Mouse (Mus musculus) brain, adult 10 weeks (tissue): ENCODE data around the gene Zfp276. TPM values are rescaled to one million over a fixed set of nuclear protein-coding genes. Genes with fewer than 3 reads are reported as not detected.

Source experiments
- polyA plus RNA-seq: library from polyadenylated mRNA; stranded (reverse); fragments of 350-450 nt; fragmentation: Illumina TruSeq; extraction: RNeasy Lipid Tissue Mini Kit (QIAGEN cat#74804); gene quantifications from one replicate; pipeline ENCODE4 v1.2.3, GENCODE M21; 2015; ENCODE audit warnings: low read depth, low replicate concordance

Gene Zfp276
- 15.7 TPM for polyA plus RNA-seq

DNA sequence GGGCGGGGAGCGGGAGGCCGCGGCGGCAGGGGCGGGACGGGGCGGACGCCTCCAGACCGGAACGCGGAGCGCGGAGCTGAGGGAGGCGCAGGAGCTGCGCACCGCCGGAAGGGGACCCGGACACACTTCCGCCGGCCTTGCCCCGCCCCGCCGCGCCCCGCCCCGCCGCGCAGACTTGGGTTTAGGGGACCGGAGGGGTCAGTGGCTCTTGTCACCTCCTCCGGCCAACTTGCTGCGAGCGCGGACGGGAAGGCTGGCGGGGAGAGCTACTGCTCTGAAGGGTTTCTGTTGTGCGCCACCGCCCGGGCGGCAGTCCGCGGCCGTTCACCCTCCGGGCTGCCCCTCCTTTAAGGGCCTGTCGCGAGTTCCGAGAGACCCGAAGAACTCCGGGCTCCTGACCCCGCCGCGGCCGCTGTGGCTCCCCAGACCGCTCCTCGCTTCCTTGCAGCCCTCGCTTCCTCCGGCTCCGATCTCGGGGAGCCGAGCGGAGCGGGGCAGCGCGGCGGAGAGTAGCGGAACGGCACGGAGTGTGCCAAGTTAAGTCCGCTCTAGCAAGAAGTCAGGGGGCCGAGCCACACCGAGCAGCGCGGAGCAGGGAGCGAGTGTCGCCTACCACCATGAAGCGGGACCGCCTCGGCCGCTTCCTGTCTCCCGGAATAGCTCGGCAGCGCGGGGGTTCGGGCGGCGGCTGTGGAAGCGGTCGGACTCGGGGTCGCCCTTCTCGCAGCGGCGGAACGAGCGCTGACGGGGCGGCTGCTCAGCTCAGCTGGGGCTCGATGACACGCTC, at the start of gene Zfp276, which contains the start of gene Vps9d1:
Gene Zfp276 (plus strand): TSS at position 97 of the 787 bp plus-strand sequence.
Gene Vps9d1 (minus strand): TSS at position 250 of the 787 bp plus-strand sequence.

DNA sequence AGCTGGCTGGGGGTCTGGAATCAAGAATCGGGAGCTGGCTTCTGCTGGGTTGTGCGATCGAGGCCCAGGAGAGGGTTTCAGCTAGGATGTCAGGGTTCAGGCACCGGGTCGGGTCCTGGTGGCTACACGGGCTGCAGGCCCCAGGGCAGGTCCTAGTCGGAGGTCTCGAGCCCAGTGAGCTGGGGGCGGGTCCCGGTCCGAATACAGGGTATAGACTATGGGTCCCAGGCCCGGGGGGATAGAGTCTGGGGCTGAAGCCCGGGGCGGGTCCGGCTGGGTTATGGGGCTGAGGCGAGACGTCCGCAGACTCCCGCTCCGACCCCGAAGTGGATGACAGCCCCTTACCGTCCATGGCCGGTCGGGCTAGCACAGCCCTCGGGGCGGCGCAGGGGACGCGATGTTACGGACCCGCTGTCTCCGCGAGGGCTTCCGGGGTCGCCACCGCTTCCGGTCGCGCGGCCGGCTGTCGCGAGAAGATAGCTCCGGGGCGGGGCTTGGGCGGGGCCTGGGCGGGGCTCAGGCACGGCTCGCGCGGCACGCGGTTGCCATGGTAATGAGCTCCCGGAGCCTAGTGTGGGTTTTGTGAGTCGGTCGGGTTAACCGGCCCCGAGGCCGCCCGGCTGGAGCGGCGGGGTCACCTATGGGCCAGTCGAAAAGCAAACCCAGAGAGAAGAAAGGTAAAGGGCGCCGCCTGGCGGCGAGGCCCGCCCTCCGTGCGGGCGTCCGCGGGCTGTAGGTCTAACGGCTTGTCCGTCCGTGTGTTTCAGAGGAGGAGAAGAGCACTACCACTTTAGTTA, 41.5 kb upstream of the Zfp276 start, which contains the start of the genes Chmp1a and Spata33:
Gene Chmp1a (minus strand): TSS at position 443 of the 797 bp plus-strand sequence.
Gene Spata33 (plus strand): TSS at position 512 of the 797 bp plus-strand sequence.

DNA sequence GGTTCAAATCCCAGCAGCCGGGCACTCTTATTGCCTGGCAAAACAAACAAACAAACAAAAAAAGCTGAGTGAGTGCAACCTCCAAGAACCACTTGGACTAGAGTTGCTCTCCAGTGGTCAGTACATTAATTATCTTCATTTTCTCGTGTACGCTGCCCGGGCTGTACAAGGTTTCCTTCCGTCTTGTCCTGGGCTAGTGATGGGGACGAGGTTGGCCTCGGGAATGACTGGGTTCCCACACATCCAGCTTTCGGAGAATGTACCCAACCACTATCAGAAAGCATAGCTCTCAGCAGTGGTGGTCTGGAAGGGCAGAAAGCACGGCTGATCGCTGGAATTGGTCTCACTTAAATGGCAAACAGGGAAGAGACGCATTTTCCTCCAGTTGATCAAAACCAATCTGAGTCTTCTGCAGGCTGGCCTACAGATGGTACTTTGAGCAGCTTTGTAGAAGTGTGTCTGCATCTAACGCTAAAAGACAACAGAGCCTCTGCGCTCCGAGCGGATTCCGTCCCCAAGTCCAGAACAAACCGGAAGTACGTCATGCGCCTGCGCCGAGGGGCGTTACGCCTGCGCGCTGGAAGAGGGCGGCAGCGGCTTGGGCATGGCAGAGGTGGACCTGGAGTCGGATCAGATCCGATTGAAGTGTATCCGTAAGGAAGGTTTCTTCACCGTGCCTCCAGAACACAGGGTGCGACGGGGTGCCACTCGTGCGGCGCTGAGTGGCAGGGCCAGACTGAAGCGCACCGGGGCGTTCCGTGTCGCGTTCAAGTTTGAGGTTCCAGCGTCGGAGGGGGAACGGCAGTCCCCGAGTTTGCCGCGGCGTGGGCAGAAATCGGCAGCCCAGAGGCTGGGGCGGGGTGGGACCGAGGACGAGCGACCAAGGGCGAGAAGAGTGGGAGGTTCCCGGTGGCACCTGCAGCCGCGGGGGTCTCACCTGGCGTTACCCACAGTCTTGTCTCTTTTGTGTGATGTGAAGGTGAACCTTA, 29.4 kb upstream of the Zfp276 start, which contains the start of gene Cdk10:
Gene Cdk10 (plus strand): TSS at position 565 of the 989 bp plus-strand sequence.

DNA sequence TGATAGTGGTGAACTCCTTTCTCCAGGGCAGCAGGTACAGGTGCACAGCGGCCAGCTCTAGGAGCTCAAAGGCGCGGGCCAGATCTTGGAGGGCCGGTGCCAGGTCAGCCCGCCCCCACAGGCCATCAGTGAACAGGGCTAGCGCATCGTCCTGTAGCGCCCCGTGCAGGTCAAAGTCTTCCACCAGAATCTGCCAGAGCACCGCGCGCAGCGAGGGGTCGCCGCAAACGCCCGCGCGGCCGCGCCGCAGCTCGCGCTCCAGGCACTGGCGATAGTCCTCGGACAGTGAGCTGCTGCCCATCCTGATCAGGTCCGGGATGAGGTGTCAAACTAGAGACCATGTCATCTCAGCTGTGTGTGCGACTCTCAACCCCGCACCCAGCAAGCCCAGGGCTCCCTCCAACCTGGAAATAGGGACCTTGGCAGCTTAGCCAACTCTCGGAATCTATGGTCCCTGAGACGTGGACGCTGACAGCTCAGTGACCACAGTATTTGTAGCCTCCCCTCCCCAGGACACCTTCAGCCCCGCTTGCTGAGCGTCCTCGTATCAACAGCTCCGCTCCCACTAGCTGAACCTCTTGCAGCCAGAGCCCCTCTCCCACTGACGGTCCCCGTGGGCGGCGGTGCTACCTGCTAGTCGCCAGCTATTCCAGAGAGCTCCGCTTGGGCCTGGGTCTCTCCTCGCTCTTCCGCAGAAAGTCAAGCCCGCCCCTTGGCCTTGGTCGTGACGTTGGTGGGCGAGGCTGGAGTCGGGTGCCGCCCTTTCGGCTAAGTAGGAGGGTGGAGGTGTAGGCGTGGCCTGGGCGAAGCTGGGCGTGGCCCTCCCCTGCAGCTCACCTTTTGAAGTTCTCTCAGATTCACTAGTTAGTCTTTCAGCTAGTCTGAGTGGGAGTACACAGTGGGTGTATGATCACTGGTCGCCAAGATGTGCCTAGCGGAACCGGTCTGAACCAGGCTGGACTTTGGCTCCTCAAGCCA, 18.2 kb upstream of the Zfp276 start, which contains the start of gene Spata2l:
Gene Spata2l (minus strand): TSS at position 714 of the 978 bp plus-strand sequence.

DNA sequence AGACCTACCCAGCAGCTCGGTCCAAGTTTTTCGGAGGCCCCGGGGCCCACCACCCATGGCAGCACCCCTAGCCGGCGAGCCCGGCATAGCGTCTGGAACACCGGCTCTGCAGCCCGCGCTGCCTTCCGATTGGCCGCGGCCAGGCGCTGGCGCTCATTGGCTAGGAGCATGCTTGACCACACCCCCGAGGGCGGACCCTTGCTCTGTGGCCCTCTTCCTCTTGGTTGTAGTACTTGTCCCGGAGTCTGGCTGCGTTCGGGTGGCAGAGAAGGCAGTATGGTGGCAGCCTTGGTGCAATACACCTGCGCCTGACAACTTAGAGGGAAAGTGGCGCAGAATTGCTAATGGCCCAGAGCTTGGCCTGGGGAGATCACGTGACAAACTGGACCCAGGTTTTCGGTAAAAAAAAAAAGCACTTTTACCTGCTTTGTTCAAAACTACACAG, 64.5 kb downstream of the Zfp276 start, which contains the start of gene Fanca:
Gene Fanca (minus strand): TSS at position 110 of the 445 bp plus-strand sequence.

Other genes with a start within 250 kb of the Zfp276 start
- gene Ankrd11, start 211.9 kb upstream of the Zfp276 start, polyA plus RNA-seq: 87.1 TPM
- 54.6 TPM for gene Spg7, start 191.3 kb upstream of the Zfp276 start, polyA plus RNA-seq
- 765 TPM for gene Rpl13, start 151.8 kb upstream of the Zfp276 start, polyA plus RNA-seq
- gene Cpne7, start 136.8 kb upstream of the Zfp276 start, polyA plus RNA-seq: 68.1 TPM
- gene Sult5a1, start 95.9 kb upstream of the Zfp276 start, polyA plus RNA-seq: 0.31 TPM
- gene Dpep1, start 68.0 kb upstream of the Zfp276 start, polyA plus RNA-seq: 0.67 TPM
- gene Chmp1a, start 41.4 kb upstream of the Zfp276 start, polyA plus RNA-seq: 109 TPM
- 7.8 TPM for gene Spata33, start 41.4 kb upstream of the Zfp276 start, polyA plus RNA-seq
- 98.4 TPM for gene Cdk10, start 29.4 kb upstream of the Zfp276 start, polyA plus RNA-seq
- 35.3 TPM for gene Spata2l, start 18.0 kb upstream of the Zfp276 start, polyA plus RNA-seq
- 45.1 TPM for gene Vps9d1, start 153 bp downstream of the Zfp276 start, polyA plus RNA-seq
- gene Fanca, start 64.4 kb downstream of the Zfp276 start, polyA plus RNA-seq: 3.4 TPM
- gene Spire2, start 78.5 kb downstream of the Zfp276 start, polyA plus RNA-seq: 18.7 TPM
- gene Tcf25, start 119.6 kb downstream of the Zfp276 start, polyA plus RNA-seq: 576 TPM
- not detected for gene Mc1r, start 152.9 kb downstream of the Zfp276 start, polyA plus RNA-seq
- gene Tubb3, start 157.2 kb downstream of the Zfp276 start, polyA plus RNA-seq: 447 TPM
- gene Def8, start 169.3 kb downstream of the Zfp276 start, polyA plus RNA-seq: 41.9 TPM
- 16.0 TPM for gene Afg3l1, start 223.7 kb downstream of the Zfp276 start, polyA plus RNA-seq